Mouse (Mus musculus): ENCODE measurements around the gene Mbnl1.

DNA sequence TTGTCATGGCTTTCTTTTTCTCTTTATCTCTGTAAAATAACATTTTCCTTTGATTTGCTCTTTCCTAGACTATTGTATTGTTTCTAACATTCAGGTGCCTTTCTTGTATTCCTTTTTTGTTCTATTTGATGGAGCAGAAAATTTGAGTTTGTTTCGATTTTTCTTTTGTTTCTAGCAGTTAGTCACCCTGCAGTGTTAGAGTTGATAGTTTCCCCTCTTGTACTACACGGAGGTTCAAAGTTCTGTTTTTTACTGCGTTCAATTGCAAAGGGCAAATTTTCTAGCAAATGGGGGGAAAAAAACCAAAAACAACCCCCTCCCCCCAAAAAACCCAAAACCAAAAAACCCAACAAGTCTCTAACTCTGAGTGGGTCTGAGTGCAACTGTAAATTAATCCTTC is 26.0 kb downstream of the Mbnl1 start:
- no peak for TF ChIP-seq EP300 (IDR thresholded peaks at IDR 0.05; ENCODE audit: low read depth)
- TF ChIP-seq CTCF (IDR thresholded peaks at IDR 0.05; ENCODE audit: low read depth): no peak
